Mouse (Mus musculus): ENCODE measurements around the gene Rufy2.

DNA sequence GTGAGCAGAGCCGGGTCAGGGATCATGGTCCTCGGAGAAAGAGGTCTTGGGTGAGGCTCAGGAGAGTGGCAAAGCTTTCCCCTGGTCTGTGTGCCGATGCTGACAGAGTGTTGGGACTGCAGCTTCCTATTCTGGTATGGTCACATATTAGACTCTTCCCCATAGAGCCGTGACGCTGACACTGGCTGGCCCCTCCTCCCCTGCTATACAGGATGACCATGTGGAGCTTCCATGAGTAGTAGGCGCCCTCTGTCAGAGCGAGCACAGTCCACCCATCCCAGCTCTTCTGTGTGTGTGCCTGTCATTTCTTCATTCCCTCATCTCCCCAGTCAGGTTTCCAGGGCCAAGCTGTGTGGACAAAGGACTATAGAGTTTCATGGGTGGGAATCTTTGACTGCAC lies 83.3 kb downstream of the Rufy2 start:
- TF ChIP-seq CTCF (IDR thresholded peaks at IDR 0.05; ENCODE audit: control insufficient read depth, insufficient read depth, low read length) (no peak), POLR2A (IDR thresholded peaks at IDR 0.05; ENCODE audit: borderline replicate concordance, control insufficient read depth, low read depth, low read length) (no peak)

Data from bone marrow, adult 2 months (tissue).